Mouse (Mus musculus): ENCODE results near the gene Mgat5.
A peak's percentile ranks its signal among the peaks of the same experiment; 100 is the strongest.

Mgat5 gene

DNA sequence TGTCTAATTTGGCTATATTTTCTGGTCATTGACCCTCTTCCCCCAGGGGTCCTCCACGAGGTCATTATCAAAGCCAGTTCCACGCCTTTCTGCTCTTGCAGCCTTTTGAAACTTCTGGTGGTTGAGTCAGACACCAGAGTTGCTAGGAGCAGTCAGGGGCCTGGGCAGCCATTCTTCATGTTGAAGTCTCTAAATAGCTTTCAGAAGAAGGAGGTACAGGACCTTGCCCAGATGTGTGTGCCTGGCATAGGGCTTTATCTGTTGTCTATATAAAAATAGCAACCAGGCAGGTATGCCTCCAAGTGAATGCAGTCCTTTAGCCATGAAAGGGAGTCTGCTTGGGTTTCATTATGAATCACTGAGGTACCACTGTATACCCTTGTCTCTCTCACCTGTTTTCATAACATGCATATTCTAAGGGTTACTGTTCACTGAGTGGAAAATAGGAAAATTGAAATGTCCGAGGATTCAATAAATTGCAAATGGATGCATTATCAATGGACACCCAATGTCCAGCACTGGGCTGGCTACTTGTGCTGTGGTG, 141.9 kb downstream of the Mgat5 start:
- DNase-seq, result no peak

DNA sequence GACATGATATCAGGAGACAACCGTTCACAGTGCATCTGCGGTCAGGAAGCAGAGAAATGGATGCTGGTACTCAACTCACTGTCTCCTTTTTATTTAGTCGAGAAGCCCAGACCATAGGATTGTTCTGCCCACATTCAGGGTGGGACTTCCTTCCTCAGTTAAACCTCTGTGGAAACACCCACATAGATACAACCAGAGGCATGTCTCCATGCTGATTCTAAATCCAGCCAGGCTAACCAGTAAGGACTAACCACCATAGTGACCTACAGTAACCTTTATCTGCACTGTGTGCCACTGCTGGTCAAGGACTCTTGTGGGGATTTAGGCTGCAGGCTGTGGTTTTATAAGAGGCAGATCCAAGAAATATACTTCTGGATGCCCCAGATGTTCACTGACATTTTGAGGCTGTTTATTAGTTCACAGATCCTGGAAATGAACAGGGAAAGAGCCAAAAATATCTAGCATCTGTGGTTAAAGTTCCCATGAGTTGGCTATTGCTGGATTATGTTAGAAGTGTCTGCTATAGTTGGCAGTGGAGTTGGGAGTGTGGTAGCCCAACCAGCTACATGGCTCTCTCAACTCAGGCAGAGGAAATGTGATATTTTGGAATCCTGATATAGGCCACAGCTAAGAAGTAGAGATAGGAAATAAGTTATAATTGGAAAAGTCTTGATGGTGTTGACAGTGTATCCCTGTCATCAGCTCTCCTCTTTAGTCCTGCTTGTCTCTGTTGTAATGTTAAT, 143.2 kb downstream of the Mgat5 start:
- DNase-seq, result no peak

DNA sequence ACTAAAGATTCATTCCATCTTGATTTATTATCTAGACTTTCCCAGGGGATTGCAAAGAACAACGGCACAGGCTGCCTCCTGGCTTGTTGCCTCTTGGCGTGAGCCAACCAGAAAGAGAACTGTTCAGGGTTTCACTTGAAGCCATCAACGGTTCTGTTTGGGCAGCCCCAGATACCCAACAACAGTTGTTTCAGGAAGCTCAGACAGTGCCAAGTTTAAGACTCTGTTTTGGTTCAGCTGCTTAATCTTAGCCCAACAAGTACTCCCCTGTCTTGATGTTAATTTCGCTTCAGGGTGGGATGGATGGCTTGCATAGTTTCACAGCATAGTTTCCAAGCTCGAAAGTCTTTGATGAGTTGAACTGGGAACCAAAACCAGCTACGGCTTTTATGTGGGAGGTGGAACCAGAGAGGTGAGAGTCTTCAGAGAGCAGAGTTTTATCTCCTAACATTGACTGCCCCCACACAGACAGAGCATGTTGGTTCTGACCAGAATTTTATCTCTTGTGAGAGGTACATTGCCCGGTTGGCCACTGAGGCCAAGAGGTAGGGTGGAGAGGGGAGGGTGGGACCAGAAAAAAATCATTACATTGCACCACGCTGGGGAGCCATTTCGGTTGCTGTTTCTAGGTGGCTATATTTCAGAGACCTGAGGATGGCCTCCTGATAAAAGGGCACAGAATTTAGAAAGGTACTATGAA, 144.0 kb downstream of the Mgat5 start:
- peak; percentile 7 for DNase-seq

DNA sequence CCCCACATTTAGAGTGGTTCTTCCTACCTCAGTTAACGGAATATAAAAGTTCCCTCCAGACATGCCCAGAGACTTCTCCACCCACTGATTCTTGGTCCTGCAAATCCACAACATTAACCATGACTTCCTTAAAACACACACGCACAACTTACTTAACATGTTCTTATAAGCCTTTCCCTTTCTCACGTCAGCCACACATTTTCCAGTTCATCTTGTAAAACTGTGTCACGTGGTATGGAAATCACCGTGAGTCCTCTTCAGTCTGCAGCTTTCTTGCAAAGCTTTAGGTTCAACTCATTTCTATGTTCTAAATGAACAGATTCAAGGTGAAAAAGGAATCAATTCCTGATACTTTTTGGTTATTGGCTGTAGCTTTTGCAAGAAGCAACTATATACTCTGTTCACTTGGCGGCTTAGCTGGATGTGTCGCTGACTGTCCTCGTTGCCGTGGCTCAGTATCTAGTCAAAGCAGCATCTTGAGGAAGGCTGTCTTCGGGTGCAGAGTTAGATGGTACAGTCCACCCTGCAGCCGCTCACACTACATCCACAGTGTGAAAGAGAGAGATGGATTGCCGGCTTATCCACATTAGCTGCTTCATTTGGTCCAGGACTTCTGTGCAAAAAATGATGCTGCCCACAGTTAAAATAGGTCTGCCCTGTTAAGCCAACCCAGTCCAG, 146.7 kb downstream of the Mgat5 start:
- DNase-seq, result no peak

DNA sequence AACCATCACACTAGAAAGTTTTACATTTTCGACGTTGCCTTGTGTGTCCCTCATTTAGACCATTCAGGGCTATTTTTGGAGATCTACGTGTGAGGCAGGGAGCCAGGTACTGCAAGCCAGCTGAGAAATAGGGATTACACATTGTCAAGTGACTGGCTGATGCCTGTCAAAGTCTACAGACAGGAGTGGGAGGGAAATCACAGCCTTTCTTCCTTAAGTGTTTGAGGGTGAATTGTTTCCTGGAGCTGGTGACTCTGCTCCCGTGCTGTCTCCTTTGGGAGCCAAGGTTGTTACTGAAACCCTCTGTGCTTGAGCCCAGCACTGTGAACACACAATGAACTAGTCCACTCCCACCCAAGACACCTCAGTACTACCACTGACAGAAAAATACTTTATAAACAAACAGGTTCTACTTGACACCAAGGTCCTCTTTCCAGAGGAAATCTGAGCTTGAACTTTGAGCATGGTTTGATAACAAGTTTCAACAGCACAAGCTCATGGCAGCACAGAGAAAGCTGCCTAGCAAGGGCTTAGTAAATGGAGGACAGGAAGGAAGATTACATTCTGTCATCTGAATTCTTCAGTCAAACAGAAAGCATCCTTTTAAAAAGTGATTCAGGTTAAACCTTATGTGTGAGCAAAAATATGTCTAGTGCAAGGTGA, 147.4 kb downstream of the Mgat5 start:
- DNase-seq, result no peak

DNA sequence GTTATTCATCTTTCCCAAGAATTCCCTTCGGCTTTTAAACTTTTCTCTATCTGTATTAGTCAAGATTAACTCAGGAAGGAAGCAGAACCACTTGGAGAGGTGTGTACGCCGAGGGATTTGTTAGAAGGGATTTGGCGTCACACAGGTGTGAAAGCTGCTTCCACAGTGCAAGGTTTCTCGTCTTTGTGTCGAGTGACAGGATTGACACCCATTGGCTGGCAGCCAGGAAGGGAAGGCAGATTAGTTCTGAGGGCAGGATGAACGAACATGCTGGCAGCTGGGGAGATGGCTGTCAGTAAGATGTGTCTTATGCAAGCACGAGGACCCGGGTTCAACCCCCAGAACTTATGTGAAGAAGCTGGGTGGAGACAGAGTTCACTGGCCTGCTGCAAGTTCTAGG, 148.6 kb downstream of the Mgat5 start:
- no peak for DNase-seq

DNA sequence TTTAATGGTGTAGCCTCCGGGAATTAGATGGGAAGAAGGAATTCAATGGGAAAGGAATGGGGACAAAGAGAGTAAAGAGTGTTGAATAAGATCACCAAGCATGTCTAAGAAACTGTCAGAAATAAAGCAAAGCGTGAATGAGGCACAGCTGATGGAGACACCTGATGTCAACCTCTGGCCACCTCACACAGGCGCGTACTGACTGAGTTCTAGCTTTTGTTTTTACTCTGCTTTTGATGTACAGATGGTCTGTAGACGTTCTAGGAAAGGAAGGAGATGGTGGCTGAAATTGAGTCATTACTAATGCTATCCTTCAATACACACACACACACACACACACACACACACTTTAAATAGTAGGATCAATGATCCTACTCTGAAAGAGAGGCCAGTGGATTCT, 149.3 kb downstream of the Mgat5 start:
- DNase-seq, result no peak

DNA sequence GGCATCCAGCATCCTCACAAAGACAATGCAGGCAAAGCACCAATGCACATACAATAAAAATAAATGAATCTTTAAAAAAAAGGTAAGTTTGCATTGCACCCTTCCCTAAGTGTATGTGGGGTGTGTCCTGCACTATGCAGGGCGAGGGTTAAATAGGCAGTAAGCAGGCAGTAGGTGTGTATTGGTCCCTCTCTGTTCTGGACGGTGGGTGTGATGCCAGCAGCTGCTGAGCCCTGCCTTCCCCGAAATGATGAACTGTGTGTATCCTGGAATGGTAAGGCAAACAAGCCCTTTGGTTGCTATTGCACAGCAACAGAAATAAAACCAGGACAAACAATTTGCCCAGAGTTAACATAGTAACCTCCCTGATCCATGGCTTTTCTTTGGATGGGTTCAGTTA, 150.2 kb downstream of the Mgat5 start:
- DNase-seq, result no peak

DNA sequence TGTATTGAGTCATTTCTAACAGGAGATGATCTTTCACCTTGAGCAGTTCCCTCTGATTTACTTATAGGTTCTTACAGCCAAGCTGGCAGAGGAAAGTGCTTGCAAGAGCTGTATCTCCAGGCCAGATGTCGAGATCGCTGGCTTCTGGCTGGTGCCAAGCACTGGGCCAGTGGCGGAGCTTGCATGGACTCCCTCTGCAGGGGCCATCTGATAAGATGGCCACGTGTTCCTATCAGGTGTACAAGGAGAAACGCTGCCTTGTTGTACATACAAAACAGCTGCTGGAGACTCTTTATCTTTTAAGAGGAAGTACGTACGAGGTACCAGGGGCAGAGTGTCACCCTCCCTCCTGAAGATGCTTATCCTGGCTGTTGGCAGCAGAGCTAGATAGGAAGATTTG, 158.8 kb downstream of the Mgat5 start:
- DNase-seq, result peak; percentile 22

DNA sequence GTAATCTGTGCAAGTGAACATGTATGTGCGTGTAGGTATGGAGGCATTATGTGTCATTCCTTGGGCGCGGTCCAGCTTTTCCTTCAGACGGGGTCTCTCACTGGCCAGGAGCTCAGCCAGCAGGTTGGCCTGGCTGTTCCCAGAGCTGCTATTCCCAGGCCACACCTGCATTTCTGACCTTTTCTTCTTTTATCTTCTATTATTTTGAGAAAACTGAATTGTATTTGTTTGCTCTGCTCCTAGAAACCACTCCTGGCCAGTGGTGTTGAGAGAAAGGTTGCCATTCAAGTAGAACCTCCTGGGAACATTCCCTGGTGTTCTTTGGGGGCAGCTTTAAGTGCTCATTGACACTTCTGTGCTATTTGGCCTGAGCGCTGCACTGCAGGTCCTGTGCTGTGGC, 160.9 kb downstream of the Mgat5 start:
- DNase-seq, result peak; percentile 29

DNA sequence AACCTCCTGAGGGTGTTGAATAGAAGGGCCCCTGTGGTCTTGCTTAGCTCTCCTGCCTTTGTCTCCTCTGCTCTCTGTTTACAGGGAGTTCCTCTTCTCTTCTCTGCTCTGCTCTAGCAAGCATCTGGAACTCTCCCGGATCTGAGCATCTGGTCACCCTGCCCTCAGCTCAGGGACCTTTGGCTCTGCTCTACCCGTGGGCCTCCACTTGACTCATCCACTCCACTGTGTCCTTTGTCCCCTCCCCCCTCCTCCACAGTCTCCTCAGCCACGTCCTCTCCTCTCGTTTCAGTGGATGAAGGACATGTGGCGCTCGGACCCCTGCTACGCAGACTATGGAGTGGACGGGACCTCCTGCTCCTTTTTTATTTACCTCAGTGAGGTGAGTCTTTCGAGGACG, 161.3 kb downstream of the Mgat5 start:
- DNase-seq, result peak; percentile 24

DNA sequence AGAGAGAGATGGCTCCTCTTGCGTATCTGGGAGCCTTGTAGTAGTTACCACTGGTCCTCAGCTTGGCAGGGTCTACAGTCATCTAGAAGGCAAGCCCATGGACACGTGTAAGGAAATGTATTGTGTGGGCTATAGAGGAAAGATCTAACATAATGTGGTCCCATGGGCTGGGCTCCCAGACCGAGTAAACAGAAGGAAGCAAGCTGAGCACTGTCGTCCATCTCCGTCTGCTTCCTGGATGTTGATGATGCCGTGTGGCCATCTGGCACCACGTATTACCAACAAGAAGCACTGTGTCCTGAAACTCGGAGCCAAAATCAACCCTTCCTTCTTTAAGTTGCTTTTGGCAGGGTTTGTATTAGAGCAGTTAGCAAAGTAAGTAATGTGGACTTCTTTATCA, 163.7 kb downstream of the Mgat5 start:
- DNase-seq, result no peak

DNA sequence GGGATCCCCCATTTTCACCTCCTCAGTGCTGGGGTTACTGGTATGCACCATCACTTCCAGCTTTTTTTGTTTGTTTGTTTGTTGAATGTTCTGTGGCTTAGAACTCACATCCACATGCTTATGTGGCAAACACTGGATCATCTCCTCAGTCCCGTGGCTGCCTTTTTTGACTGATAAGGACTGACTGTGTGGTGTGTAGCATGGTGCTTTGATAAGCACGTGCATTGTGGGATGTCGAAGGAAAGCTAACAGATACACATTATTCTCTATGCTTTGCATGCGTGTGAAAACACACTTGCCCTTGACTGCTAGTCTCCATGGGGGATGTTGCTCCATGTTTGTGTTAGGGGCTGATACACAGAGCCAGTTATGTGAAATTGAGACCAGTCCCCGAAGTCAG, 164.7 kb downstream of the Mgat5 start:
- DNase-seq, result no peak

DNA sequence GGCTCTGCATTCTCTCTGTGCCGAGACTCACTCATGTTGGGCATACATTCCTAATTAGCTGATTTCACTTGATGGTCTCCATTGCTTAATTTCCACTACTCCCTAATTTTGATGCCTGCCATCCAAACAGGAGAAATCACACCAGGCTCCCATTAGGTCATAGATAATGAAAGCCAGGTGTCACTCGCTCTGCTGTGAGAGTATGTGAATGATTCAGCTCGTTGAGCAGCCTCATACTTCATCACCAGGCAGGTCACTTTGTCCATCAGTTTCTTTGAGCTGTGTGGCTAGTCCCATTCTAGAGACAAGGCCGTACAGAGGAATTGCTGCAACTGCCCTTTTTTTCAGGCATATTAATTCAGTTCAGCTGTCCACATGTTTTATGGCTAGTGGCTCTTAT, 167.3 kb downstream of the Mgat5 start:
- DNase-seq, result no peak

DNA sequence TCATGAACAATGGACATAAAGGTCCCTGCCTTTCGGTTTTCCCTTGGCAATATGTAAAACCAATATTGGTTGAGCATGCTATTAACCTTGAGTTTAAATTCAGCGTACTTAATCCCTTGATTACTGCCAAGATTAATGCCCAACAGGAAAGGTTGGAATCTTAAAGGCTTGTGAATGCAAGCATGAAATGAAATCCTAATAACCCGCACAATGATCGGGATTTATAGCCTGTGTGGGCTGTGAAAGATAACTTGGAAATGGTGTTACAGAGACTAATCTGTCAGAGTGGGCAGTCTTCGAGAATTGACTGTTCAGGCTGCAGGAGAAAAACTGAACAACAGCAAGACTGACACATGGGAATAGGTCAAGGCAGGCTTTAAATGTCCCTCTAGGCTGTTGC, 168.7 kb downstream of the Mgat5 start:
- DNase-seq, result no peak

DNA sequence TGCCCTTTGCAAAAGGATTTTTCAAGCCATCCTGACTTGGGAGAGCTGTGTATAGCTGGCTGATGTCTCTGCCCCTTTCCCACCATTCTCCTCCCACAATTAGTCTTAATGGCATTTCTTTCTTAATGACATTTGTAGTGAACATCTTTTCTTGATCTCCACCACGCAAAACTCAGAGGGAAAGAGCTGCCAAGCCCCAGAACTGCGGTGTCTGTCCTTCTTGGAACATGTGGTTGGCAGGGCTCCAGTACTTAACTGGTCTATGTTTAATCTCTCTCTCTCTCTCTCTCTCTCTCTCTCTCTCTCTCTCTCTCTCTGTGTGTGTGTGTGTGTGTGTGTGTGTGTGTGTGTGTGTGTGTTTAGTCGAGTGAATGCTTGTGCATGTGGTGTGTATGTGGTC, 169.3 kb downstream of the Mgat5 start:
- no peak for DNase-seq

DNA sequence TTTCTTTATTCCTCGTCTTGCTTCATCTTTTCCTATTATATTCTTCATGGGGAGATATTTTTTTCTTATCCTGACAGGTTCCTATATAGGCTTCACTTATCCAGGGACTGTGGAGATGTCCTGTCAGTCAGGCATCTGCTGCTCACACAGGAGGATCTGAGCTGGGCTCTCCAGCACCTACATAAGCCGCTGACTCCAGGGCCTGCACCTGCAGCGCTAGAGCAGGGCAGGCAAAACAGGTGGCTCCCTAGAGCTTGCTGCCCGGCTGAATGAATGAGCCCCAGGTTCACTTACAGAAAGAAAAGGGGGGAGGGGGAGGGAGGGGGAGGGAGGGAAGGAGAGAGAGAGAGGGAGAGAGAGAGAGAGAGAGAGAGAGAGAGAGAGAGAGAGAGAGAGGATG, 175.3 kb downstream of the Mgat5 start:
- DNase-seq, result no peak

DNA sequence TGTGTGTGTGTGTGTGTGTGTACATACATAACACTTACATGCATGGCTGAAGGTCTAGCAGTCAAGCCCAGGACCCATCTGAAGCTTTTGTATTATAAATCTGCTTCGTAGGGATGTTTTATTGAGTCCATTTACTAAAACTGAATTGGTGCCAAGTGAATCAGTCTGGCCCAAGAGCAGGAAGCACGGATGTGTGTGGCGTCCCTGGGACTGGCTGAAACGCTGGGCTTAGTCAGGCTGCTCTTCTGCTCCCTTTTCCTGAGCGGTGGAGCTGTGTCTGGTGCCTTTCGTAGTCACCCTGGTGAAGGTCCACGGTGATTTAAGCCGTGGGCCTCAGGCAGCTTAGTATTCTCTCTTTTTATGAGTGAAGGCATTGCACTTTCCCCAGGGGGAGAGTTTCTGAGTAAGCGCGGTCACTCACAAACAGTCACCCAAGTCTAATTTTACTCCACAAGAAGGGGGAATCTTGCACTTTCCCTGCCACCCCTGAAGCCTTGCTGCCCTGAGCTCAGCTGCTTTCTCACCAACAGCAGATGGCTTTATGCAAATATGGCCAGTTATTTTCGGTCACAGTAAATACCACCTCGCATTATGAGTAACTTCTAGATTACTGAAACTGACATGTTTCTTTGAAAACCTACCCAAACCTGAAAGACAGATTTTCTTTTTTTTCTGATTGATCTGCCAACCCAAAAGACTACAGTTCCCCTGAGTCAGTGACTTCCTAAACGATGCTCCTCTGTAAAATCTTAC, 176.1 kb downstream of the Mgat5 start:
- DNase-seq, result no peak

DNA sequence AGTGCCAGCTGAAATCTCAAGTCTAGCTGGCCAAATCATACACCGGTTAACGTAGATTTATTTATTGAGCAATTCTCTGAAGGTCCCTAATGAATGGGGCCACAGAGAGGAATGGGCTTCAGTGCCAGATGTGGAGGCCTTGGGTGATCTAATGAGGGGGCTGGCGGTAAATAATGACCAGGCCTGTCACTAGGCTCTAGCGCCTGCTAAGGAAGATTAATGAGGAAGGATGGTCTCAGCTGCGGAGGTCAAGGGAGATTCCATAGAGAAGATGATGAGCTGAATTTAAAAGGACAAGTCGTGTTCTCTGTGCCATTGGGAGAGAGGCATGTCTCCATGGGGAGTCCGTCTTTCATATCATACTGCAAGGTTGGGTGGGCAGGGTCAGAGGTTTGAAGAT, 178.3 kb downstream of the Mgat5 start:
- DNase-seq, result no peak

DNA sequence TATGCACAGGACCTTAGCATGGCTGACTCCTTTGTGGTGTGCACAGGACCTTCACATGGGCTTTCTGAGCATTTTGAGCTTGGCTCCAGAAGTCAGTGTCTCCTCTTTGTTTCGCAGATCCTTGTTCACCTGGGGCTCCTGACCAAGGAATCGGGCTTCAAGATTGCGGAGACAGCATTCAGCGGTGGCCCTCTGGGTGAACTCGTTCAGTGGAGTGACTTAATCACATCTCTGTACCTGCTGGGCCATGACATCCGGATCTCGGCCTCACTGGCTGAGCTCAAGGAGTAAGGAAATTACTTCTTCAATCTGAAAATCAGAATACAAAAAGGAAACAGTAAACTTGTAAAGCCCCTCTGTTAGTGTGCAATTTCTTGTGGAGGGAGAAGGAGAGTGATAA, 182.4 kb downstream of the Mgat5 start:
- DNase-seq, result no peak

DNA sequence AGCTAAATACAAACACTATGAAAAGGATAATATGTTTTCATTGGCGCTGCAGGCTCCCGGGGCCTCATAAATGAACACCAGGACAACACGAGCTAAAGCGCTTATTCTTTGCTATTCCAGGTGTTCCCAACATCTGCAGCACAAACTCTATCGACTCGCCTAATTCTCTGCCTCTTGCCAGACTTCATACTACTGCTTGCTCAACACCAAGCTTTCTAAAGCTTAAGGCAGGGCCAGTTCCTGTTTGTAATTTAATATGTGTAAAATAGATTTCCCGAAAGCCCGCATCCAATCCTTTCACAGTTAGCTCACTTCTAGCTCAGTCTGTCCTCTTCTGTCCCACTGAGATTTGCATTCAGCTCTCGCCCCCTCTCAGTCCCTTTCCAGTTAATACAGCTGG, 182.8 kb downstream of the Mgat5 start:
- no peak for DNase-seq

DNA sequence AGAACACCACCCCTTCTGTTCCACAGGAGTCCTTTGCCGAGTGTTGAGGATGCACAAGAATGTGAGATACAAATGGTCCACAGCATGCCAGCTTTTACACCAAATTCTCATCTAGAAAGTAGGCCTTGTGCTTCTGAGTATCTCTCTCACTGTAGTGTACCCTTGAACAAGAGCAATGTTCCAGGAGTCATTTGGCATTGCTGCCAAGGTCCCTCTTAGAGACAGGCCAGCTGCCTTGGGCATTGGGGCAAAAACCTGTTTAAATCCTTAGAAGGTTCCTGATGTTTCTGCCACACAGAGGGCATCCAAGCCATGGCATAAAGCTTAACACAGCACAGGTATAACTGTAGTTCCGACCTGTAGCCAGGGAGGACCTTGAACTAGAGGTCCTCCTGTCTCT, 189.9 kb downstream of the Mgat5 start:
- no peak for DNase-seq

DNA sequence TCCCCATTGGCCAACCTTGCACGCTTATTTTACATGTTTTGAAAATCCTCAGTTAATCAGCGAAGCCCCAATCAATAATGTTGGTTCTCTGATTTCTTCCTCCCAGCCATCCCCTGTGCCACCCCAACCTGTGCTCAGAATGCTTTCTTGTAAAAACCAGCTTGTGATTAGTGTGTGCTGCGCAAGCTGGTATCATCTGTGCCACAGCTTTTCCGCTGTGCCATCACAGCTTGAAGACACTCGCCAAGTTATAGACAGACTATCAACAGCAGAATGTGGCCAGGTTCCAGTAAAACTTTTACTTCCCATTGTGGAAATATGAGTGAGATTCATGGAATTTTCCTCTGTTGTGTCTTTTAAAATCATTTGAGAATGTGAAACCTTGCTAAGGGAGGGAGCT, 190.9 kb downstream of the Mgat5 start:
- no peak for DNase-seq
